Mouse (Mus musculus): Measurements from ENCODE around the gene Tmem80.

Gene Tmem80

DNA sequence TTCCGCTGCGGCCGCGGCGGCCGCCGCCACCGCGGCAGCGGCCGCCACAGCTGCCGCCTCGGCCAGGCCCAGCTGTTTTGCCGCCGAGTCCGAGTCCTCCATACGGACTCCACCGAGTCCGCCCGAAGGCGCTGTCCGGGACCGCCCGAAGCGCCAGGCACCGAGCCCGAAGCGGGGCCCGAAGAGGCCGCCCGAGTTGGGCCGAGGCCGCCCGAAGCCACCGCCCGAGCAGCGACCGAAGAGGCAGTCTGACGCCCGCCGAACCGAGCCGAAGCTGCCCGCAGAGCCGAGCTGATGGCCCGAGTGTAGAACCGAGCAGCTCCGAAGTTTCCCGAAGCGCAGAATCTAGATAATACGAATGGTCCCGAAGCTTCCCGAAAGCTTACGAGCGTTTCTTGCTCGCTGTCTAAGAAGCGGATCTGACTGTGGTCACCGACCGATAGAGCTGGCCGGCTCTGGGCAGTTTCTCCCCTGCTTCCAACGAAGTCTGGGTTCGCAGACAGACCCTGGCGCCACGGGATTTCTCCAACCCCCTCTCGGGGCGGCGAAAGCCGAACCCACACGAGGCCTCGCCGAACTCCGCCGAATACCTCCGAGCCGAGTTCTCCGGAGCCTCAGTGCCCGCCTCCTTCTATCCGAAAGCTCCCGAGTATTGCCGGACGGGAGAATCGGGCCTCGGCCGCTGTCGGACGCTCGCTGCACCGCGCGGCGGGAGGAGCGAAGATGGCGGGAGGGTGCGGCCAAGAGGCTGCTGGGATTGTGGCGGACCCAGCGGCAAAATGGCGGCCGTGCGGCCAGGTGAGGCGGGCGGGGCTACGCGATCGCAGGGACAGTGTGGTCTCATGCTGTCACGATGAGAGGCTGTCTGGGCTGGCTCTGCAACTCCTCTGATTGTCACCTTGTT, at the start of gene Tmem80, which contains the start of gene Deaf1:
Tmem80 (plus strand) TSS at position 271 of the 904 bp plus-strand sequence.
Deaf1 (minus strand) TSS at position 222 of the 904 bp plus-strand sequence.
- peak; percentile 100 for DNase-seq (ENCODE audit: low spot score in 2 of 2)

GRCm38 (mm10) chr7:141278766-141279590, 48.6 kb upstream of the Tmem80 start, which contains the start of gene Sct:
Sct (minus strand) TSS chr7:141279133.
- DNase-seq (ENCODE audit: low spot score in 2 of 2): no peak

DNA sequence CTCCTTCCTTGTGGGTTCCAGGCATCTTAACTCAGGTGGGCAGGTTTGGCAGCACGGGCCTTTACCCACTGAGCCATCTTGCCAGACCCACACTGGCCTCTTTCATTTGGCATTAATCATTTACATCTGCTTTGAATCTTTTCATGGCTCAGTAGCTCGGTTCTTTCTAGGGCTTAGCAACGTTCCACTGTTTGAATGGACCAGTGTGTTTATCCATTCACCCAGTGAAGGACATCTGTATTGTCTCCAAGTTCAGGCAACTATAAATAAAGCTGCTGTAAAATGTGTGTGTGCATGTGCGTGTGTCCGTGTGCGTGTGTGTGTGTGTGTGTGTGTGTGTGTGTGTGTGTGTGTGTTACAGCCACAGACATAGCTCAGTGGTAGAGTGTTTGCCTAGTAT, 46.1 kb upstream of the Tmem80 start:
- DNase-seq (ENCODE audit: low spot score in 2 of 2): no peak

DNA sequence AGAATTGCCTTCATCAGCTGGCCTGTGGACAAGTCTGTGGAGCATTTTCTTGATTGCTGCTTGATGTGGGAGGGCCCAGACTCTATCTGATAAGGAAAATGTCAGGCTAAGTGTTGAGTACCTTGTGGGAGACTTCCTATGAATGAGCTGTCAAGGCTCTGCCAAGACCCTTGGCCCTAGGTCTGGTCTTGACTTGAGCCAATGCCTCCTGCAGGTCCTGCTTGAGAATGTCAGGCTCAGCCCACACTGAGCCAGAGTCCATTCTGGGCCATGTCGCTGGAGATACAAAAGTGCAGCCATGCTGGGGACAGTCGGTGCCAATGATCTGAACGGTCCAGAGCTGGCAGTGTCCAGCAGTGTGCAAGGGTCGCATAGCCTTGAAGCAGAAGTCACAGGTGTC, 44.8 kb upstream of the Tmem80 start:
- DNase-seq (ENCODE audit: low spot score in 2 of 2): no peak

DNA sequence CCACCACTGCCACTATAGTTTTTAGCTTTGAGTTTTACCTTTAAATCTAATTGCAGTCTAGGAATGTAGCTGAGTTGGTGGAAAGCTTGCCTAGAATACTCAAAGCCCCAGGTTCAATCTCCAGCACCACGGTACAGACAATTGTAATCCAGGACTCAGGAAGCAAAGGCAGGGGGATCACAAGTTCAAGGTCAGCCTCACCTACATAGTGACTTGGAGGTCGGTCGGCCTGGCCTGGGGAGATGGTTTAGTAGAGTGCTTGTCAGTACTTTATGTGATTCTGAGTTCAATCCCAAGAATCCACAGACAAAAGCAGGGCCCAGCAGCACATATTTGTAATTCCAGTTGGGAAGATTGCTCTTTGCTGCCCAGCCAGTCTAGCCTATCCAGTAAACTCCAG, 39.5 kb upstream of the Tmem80 start:
- no peak for DNase-seq (ENCODE audit: low spot score in 2 of 2)

GRCm38 (mm10) chr7:141291921-141292582, 35.5 kb upstream of the Tmem80 start, which contains the start of gene Drd4:
Drd4 (plus strand) TSS chr7:141292006.
- no peak for DNase-seq (ENCODE audit: low spot score in 2 of 2)

DNA sequence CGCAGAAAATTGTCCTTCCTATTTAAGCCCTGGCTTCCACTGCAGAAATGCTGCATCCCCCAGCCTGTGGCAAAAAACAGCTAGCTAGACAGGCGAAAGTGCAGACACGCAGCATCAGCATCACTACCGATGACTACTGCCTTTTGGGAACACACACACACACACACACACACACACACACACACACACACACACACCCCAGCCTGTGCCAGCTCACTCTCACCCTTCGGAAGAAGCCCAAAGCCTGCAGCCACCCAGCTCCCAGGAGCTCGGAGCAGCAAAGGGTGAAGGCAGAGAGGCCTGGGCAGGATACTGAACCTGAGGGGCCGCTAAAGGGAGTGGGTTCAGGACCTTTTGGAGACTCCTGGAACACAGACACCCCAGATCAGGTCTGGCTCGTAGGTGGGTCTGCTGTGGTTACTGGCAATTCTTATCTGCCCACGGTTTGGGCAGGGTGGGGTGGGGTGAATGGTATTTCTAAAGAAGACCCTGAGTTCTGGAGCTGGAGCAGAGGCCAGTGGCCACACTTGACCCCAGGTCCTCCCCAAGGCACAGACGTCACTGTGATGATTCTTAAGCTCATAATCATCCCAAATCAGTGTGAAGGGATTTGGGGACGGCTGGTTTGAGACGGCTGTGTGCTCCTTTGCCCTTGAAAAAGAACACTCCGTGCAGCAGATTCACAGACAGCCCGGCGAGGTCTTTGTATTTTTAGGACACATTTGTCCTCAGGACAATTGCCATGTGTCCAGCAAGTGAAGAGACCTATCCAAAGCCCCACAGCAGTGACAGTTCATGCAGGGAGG, 34.8 kb upstream of the Tmem80 start:
- DNase-seq (ENCODE audit: low spot score in 2 of 2): no peak

DNA sequence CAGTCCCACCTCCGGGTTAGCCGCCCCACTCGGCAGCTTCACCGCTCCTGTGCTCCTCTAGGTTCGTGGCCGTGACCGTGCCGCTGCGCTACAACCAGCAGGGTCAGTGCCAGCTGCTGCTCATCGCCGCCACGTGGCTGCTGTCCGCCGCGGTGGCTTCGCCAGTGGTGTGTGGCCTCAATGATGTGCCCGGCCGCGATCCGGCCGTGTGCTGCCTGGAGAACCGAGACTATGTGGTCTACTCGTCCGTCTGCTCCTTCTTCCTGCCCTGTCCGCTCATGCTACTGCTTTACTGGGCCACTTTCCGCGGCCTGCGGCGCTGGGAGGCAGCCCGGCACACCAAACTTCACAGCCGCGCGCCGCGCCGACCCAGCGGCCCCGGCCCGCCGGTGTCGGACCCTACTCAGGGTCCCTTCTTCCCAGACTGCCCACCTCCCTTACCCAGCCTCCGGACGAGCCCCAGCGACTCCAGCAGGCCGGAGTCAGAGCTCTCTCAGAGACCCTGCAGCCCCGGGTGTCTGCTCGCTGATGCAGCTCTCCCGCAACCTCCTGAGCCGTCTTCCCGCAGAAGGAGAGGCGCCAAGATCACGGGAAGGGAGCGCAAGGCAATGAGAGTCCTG, 33.6 kb upstream of the Tmem80 start:
- no peak for DNase-seq (ENCODE audit: low spot score in 2 of 2)

DNA sequence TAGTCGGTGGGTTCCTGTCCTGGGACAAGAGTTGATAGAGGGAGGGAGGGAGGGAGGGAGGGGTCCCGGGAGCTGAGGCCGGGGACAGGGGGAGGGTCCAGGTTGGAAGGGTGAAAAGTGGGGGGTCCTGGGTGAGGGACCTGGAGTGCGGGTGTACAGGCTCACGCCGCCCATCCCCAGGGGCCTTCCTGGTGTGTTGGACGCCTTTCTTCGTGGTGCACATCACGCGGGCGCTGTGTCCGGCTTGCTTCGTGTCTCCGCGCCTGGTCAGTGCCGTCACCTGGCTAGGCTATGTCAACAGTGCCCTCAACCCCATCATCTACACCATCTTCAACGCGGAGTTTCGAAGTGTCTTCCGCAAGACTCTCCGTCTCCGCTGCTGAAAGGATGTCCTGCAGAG, 33.1 kb upstream of the Tmem80 start:
- DNase-seq (ENCODE audit: low spot score in 2 of 2): no peak

- no peak for DNase-seq (ENCODE audit: low spot score in 2 of 2)
These were observed 29.5 kb upstream of the Tmem80 start for GRCm38 (mm10) chr7:141297926-141298650.

DNA sequence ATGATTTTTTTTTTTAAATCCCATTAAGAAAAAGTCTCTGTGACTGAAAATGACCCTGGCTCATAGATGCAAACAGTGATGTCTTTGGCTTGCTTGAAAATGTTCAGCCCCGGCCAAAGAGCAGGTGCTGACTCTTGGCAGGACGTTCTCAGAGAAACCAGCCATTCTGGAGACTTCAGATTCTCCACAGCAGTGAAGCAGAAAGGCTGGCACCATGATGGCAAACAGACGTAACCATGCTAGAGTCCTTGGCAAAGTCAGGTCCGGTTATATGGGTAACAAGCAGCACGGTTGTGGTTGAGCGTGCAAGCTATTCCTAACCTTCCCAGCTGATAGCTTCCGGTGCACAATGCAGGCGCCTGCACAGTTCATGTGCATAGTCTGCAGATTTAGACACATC, 28.4 kb upstream of the Tmem80 start:
- no peak for DNase-seq (ENCODE audit: low spot score in 2 of 2)

DNA sequence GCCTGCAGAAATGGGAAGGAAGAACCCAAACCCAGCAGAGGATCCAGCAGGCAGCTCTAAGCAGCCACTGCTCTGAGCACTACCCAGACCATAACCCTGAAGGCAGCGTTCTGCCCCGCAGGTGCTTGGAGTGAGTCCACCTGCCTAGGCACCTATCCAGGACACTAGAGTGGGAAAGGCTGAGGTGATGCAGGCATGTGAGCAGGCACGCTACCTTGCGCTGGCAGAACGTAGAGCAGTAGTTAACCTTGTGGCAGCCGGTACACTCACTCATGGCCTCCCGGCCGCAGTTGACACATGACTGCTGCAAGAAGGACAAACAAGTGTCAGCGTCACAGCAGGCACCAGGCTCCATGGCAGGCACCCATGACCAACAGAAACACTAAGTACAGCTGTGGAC, 26.2 kb upstream of the Tmem80 start:
- no peak for DNase-seq (ENCODE audit: low spot score in 2 of 2)

DNA sequence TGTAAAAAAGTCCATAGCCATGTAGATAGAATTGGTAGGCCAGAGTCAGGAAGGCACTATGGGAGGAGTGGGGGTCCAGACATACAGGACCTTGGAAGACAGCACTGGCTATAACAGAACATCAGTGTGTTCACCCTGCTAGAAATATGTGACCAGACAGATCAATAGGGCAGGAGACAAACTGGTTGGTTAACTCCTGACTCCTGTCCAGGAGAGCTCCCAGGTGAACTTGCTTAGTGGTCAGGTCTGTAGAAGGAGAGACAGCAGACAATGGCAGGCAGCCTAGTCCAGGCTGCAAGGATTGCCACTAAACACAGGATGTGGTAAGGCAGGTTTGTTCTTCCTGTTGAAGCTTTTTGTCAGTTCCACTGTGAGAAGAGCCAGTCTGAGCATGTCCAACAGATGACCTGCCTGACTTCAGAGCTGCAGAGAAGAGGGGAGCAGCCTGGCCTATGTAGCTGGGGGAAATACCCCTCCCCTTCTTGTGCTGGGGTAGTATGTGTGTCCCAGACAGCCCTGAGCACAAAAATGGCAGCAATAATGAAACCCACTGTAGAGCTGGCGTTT, 24.8 kb upstream of the Tmem80 start:
- DNase-seq (ENCODE audit: low spot score in 2 of 2): no peak

GRCm38 (mm10) chr7:141304537-141304936, 23.0 kb upstream of the Tmem80 start:
- DNase-seq (ENCODE audit: low spot score in 2 of 2): no peak

GRCm38 (mm10) chr7:141314416-141314815, 13.1 kb upstream of the Tmem80 start:
- no peak for DNase-seq (ENCODE audit: low spot score in 2 of 2)

GRCm38 (mm10) chr7:141315076-141315475, 12.5 kb upstream of the Tmem80 start:
- no peak for DNase-seq (ENCODE audit: low spot score in 2 of 2)

- DNase-seq (ENCODE audit: low spot score in 2 of 2): no peak
These were observed 11.6 kb upstream of the Tmem80 start for GRCm38 (mm10) chr7:141315974-141316373.

GRCm38 (mm10) chr7:141317619-141318132, 9.9 kb upstream of the Tmem80 start:
- DNase-seq (ENCODE audit: low spot score in 2 of 2): no peak

DNA sequence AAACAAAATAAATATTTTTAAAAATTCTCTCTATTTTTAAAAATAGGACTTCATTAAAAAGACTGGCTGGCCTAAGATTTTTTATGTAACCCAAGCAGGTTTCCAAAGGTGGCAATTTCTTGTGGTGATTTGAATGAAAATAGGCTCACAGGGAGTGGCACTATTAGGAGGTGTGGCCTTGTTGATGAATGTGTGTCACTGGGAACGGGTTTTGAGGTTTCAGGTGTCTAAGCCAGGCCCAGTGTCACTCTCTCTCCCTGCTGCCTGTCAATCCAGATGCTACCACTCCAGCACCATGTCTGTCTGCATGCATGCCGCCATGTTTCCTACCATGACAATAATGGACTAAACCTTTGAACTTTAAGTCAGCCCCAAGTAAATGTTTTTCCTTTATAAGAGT, 8.1 kb upstream of the Tmem80 start:
- DNase-seq (ENCODE audit: low spot score in 2 of 2): no peak
